Mouse (Mus musculus) hindbrain, embryonic 13.5 days (tissue): ENCODE measurements around the gene Alg11. TPM values are rescaled to one million over a fixed set of nuclear protein-coding genes. Genes with fewer than 3 reads are reported as not detected.

Experiments used
- ATAC-seq: fragments of 200-750 bp; cut with Nextera tagmentation; 2 replicates; pipeline ENCODE4 v1.8.0; 2017; ENCODE audit warnings: moderate TSS enrichment; ENCODE audit not compliant: low FRiP score
- H3K27ac ChIP-seq: fragments of 300-500 bp; sonication (generic); 2 replicates; pipeline ENCODE4 v1.5.1; 2015; ENCODE audit warnings: inconsistent platforms, mild to moderate bottlenecking, moderate library complexity
- H3K27me3 ChIP-seq: fragments of 300-500 bp; sonication (generic); 2 replicates; pipeline ENCODE4 v1.6.1; 2015; ENCODE audit warnings: mild to moderate bottlenecking, inconsistent platforms
- H3K36me3 ChIP-seq: fragments of 300-500 bp; sonication (generic); 2 replicates; pipeline ENCODE4 v1.6.1; 2015; ENCODE audit warnings: mild to moderate bottlenecking, inconsistent platforms
- H3K4me1 ChIP-seq: fragments of 300-500 bp; sonication (generic); replicated peaks from 2 replicates; pipeline ENCODE4 v1.6.1; 2015; ENCODE audit warnings: inconsistent platforms
- H3K4me2 ChIP-seq: fragments of 300-500 bp; sonication (generic); 2 replicates; pipeline ENCODE4 v1.6.1; 2015; ENCODE audit warnings: inconsistent platforms, mild to moderate bottlenecking, moderate library complexity
- H3K4me3 ChIP-seq: fragments of 300-500 bp; sonication (generic); 2 replicates; pipeline ENCODE4 v1.5.1; 2015; ENCODE audit warnings: mild to moderate bottlenecking, inconsistent platforms
- H3K9ac ChIP-seq: fragments of 300-500 bp; sonication (generic); 2 replicates; pipeline ENCODE4 v1.6.1; 2015; ENCODE audit warnings: mild to moderate bottlenecking, inconsistent platforms
- H3K9me3 ChIP-seq: fragments of 300-500 bp; sonication (generic); 2 replicates; pipeline ENCODE4 v1.6.1; 2016; ENCODE audit warnings: inconsistent platforms
- WGBS: fragments of 180-500 bp; shearing (Covaris S2); methylation state at CpG from one replicate; pipeline ENCODE4 v1.1.7; 2015; 5-methylcytosine and 5-hydroxymethylcytosine counted together
- polyA plus RNA-seq: library from polyadenylated mRNA; unstranded; fragments of >200 nt; fragmentation: Nextera tagmentation; extraction: Ambion mirVana; gene quantifications from 2 replicates; pipeline ENCODE4 v1.2.1, GENCODE M21; 2015

Alg11 gene
- polyA plus RNA-seq = 33.8 and 37.2 TPM in 2 replicates

GRCm38 (mm10) chr8:22060446-22060889 is at the start of gene Alg11:
Gene Alg11 (plus strand): TSS chr8:22060721.
- peaks cover 10% of the 10 kb centered on the region for H3K4me1 ChIP-seq
- peak within 1 kb of the TSS; percentile 76 for H3K9ac ChIP-seq
- peak within 1 kb of the TSS; percentile 84 for H3K4me2 ChIP-seq
- 0 out of 2 replicates have a peak, but pooled peaks cover 11% of the 10 kb centered on the region for H3K27me3 ChIP-seq
- H3K4me3 ChIP-seq = peak within 1 kb of the TSS; percentile 56
- WGBS = 0% methylated on average over 32 of the region's 36 CpGs
- peak within 1 kb of the TSS; percentile 27 for H3K27ac ChIP-seq
- peak; percentile 100 for ATAC-seq
- H3K9me3 ChIP-seq = no peaks in the 10 kb centered on the region
- H3K36me3 ChIP-seq = peaks cover 28% of the 10 kb centered on the region

DNA sequence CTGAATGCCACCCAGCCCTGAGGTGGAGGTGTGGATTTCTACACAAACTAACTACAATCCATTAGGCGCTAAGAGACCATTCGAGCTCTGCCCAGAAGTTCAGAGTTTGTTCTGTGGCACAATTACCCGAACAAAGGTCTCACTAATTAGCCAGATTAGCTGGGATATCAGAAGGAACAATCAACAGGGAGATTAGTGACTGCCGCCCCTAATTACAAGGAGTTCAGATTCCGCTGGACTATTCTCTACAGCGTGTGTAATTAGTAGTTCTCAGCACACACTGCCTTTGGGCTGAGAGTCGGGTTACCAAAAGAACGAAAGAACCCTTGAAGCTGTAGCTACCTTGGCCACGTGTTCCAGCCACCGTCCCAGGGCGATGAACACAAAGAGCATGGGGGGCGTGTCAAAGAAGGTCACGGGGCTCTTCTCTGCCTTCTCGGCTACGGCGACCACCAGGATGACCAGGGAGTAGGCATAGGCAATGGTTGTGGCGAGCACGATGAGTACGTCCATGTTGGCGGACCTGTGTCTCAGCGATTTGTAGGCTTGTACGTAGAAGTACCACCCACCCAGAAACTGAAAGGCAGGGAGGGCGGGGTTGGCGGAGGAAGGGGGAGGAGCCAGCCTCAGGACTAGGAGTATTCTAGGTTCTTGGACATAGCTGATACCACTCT is 47.4 kb upstream of the Alg11 start:
- ATAC-seq = no peak; the same call in 1 of the 2 replicates
- 88% methylated on average over 24 of the region's 24 CpGs for WGBS
- H3K4me3 ChIP-seq = no peak overlapping the region

GRCm38 (mm10) chr8:22017731-22018130 is 42.8 kb upstream of the Alg11 start:
- ATAC-seq = no peak
- no peak overlapping the region for H3K27ac ChIP-seq
- no peaks in the 10 kb centered on the region for H3K27me3 ChIP-seq
- H3K9me3 ChIP-seq = no peaks in the 10 kb centered on the region
- H3K4me1 ChIP-seq = no peaks in the 10 kb centered on the region
- H3K36me3 ChIP-seq = no peaks in the 10 kb centered on the region
- no peak overlapping the region for H3K9ac ChIP-seq
- WGBS = 74% methylated on average over 7 of the region's 7 CpGs
- no peak overlapping the region for H3K4me3 ChIP-seq
- H3K4me2 ChIP-seq = no peak overlapping the region

More for the DNA sequence above, 47.4 kb upstream of the Alg11 start:
- H3K9ac ChIP-seq = no peak overlapping the region
- H3K36me3 ChIP-seq = peaks cover 7% of the 10 kb centered on the region; the same call in 1 of the 2 replicates
- no peaks in the 10 kb centered on the region for H3K9me3 ChIP-seq
- H3K4me1 ChIP-seq = no peaks in the 10 kb centered on the region
- H3K4me2 ChIP-seq = no peak overlapping the region
- H3K27me3 ChIP-seq = no peaks in the 10 kb centered on the region
- no peak overlapping the region for H3K27ac ChIP-seq

- no peak for ATAC-seq
- Histone ChIP-seq H3K4me3 (no peak overlapping the region), H3K27ac (no peak overlapping the region), H3K4me2 (no peak overlapping the region), H3K9me3 (no peaks in the 10 kb centered on the region), H3K27me3 (no peaks in the 10 kb centered on the region), H3K4me1 (no peaks in the 10 kb centered on the region), H3K9ac (no peak overlapping the region), H3K36me3 (no peaks in the 10 kb centered on the region)
- 93% methylated on average over 5 of the region's 5 CpGs for WGBS
Measured at GRCm38 (mm10) chr8:22019498-22019897, 41.0 kb upstream of the Alg11 start.

DNA sequence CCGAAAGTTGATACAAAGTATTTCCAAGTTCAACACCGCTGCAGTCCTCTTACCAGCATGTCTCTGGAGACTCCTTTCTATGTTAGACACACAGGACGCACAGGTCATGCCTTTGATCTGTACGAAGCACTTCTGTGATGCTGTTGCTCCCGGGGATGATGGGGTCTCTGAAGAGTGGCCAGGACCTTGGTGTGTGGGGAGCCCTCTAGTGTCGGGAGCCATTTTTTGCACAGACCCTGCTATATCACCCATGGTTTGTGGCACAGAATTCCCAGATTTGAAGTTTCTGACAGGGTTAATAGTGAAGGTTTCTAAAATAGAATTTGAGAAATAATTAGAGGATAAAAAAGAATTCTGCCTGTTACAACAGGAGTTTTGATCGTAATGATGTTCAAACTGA is 38.3 kb upstream of the Alg11 start:
- Histone ChIP-seq H3K4me1 (no peaks in the 10 kb centered on the region), H3K4me2 (no peak overlapping the region), H3K9me3 (no peaks in the 10 kb centered on the region), H3K27ac (no peak overlapping the region), H3K36me3 (no peaks in the 10 kb centered on the region), H3K9ac (no peak overlapping the region), H3K27me3 (no peaks in the 10 kb centered on the region), H3K4me3 (no peak overlapping the region)
- WGBS = 63% methylated on average over 7 of the region's 7 CpGs
- no peak for ATAC-seq

- no peaks in the 10 kb centered on the region for H3K27me3 ChIP-seq
- H3K4me3 ChIP-seq = no peak overlapping the region
- H3K9ac ChIP-seq = no peak overlapping the region
- H3K4me2 ChIP-seq = no peak overlapping the region
- H3K36me3 ChIP-seq = no peaks in the 10 kb centered on the region
- ATAC-seq = no peak
- no peaks in the 10 kb centered on the region for H3K9me3 ChIP-seq
- no peak overlapping the region for H3K27ac ChIP-seq
- 84% methylated on average over 4 of the region's 4 CpGs for WGBS
- H3K4me1 ChIP-seq = no peaks in the 10 kb centered on the region
Measured at GRCm38 (mm10) chr8:22025241-22025640, 35.3 kb upstream of the Alg11 start.

DNA sequence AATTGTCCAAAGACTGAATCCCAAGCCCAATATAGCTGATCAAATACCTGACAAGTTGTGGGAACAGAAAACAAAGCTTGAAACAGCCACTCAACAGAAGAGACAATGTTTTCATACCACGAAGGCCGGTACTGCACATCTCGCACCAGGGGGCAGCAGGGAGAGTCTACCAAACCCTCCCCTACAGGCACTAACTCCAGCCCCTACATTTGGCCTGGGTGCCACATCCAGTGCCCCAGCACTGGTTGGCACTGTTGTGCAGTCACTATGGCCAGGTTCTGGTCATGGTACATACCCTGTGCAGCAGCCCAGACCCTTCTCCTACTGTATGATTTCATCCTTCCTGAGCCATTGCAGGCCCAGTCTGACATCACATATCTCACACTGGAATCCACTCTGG is 31.5 kb upstream of the Alg11 start:
- no peak overlapping the region for H3K9ac ChIP-seq
- no peaks in the 10 kb centered on the region for H3K36me3 ChIP-seq
- no peak for ATAC-seq
- no peak overlapping the region for H3K4me3 ChIP-seq
- WGBS = 98% methylated on average over 3 of the region's 3 CpGs
- no peak overlapping the region for H3K27ac ChIP-seq
- no peaks in the 10 kb centered on the region for H3K27me3 ChIP-seq
- H3K9me3 ChIP-seq = no peaks in the 10 kb centered on the region
- H3K4me2 ChIP-seq = no peak overlapping the region
- no peaks in the 10 kb centered on the region for H3K4me1 ChIP-seq

DNA sequence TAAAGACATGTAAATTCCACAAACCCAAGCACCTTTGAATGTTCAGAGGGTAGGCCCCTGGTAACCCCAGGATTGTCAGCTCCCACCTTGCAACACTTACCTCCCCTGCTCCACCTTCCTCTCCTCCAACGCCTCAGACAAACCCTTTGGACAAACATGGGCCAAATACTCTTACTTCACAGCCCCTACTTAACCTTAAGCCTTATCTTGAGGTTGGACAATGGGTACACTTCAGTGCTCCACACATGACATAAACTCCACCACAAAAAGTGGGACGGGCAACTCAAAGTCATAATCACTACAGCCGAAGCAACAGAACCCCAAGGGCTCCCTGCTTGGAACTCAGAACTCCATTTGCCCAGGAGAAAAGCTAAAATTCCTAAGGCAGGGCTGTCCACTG is 29.5 kb upstream of the Alg11 start:
- Histone ChIP-seq H3K9me3 (no peaks in the 10 kb centered on the region), H3K4me3 (no peak overlapping the region), H3K27me3 (no peaks in the 10 kb centered on the region), H3K27ac (no peak overlapping the region), H3K4me2 (no peak overlapping the region), H3K9ac (no peak overlapping the region), H3K4me1 (no peaks in the 10 kb centered on the region), H3K36me3 (no peaks in the 10 kb centered on the region)
- no peak for ATAC-seq
- WGBS = 94% methylated on average over 3 of the region's 3 CpGs

DNA sequence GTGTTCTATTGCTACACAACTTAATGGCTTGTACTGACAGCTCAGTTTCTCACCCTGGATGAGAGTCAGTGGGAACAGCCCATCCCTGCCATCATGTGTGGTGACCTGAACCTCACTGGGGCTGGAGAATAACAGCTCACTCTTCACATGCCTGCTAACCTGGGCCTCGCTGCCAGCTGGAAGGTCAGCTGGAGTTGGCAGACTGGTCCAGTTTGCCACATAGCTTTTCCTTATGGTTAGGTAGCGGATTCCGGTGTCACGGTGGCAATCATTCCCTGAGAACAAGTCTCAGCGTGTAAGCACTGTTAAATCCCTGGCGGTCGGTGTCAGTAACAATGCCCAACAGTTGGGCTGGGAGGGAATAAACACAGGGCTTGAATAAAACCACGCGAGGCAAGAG is 24.4 kb upstream of the Alg11 start:
- Histone ChIP-seq H3K4me1 (peaks cover 16% of the 10 kb centered on the region; the same call in 1 of the 2 replicates), H3K27ac (no peak overlapping the region), H3K4me3 (no peak overlapping the region), H3K9ac (no peak overlapping the region), H3K27me3 (no peaks in the 10 kb centered on the region), H3K9me3 (no peaks in the 10 kb centered on the region), H3K4me2 (no peak overlapping the region), H3K36me3 (no peaks in the 10 kb centered on the region)
- 88% methylated on average over 9 of the region's 9 CpGs for WGBS
- no peak for ATAC-seq

- Histone ChIP-seq H3K4me3 (no peak overlapping the region), H3K9ac (no peak overlapping the region), H3K27me3 (no peaks in the 10 kb centered on the region), H3K4me1 (peaks cover 16% of the 10 kb centered on the region; the same call in 1 of the 2 replicates), H3K36me3 (no peaks in the 10 kb centered on the region), H3K9me3 (no peaks in the 10 kb centered on the region), H3K27ac (no peak overlapping the region), H3K4me2 (no peak overlapping the region)
- 79% methylated on average over 7 of the region's 7 CpGs for WGBS
- no peak for ATAC-seq
Measured at GRCm38 (mm10) chr8:22037022-22037421, 23.5 kb upstream of the Alg11 start.

GRCm38 (mm10) chr8:22039468-22040152 is 20.9 kb upstream of the Alg11 start:
- H3K27ac ChIP-seq = no peak overlapping the region
- WGBS = 14% methylated on average over 15 of the region's 15 CpGs
- H3K9ac ChIP-seq = 0 out of 2 replicates have a peak overlapping the region, but pooled peaks have one; percentile 3
- peak; percentile 31; the same call in 1 of the 2 replicates for ATAC-seq
- H3K4me2 ChIP-seq = peak overlapping the region; percentile 29
- H3K4me1 ChIP-seq = peaks cover 21% of the 10 kb centered on the region; the same call in 1 of the 2 replicates
- H3K27me3 ChIP-seq = no peaks in the 10 kb centered on the region
- no peaks in the 10 kb centered on the region for H3K36me3 ChIP-seq
- no peaks in the 10 kb centered on the region for H3K9me3 ChIP-seq
- H3K4me3 ChIP-seq = no peak overlapping the region

DNA sequence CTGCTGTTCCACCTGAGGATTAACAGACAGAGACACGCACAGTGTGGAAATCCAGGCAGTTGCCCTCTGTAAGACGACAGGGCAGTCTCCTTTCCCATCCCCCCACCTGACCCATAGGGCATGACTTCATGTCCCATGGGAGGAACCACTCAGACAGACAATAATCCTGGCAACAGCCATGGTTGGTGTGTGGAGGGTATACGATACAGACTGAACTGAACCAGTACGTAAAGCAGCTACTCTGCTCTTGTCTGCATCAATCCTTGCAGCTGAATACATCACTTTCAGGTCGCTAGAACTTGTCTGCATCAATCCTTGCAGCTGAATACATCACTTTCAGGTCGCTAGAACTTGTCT is 20.4 kb upstream of the Alg11 start:
- H3K4me3 ChIP-seq = no peak overlapping the region
- H3K36me3 ChIP-seq = no peaks in the 10 kb centered on the region
- no peaks in the 10 kb centered on the region for H3K9me3 ChIP-seq
- no peak overlapping the region for H3K9ac ChIP-seq
- WGBS = 32% methylated on average over 6 of the region's 6 CpGs
- H3K27ac ChIP-seq = no peak overlapping the region
- peaks cover 21% of the 10 kb centered on the region; the same call in 1 of the 2 replicates for H3K4me1 ChIP-seq
- peak; percentile 23; the same call in 1 of the 2 replicates for ATAC-seq
- no peak overlapping the region for H3K4me2 ChIP-seq
- H3K27me3 ChIP-seq = no peaks in the 10 kb centered on the region
